Mouse (Mus musculus): ENCODE measurements around the gene Als2. TPM values are rescaled to one million over a fixed set of nuclear protein-coding genes. Genes with fewer than 3 reads are reported as not detected.

The Als2 gene
- polyA plus RNA-seq, 1 experiment from 2014 or later, result 3.4 TPM

DNA sequence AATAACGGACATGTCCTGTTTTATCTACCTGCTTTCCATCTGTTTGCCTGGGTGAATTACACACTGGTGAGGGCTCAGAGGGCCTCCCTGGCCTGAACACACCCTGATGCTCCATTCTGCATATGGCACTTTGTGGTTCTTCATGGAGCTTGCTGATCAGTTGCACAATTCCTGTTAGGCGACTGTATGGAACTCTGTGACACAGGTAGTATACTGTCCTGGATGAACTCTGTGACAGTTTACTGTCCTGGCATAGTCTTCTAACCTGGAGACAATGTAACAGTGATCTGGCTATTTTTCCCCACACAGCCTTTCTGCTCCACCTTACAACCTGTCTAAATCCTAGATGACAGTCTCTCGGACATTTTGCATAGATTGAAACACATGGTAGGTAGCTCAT, 77.9 kb downstream of the Als2 start:
- Histone ChIP-seq H3K36me3 (ENCODE audit: insufficient read depth, low read length) (no peaks in the 10 kb centered on the region), H3K4me1 (ENCODE audit: insufficient read depth, low read depth, low read length) (no peaks in the 10 kb centered on the region), H3K4me2 (replicated peaks; ENCODE audit: low read depth, low read length) (no peak overlapping the region), H3K27me3 (replicated peaks; ENCODE audit: insufficient read depth, low read length) (no peaks in the 10 kb centered on the region), H3K27ac (ENCODE audit: low read length) (no peak overlapping the region), H3K4me3 (ENCODE audit: low read depth, low read length) (no peak overlapping the region), H3K9me3 (ENCODE audit: low read length) (no peaks in the 10 kb centered on the region), H3K9ac (replicated peaks; ENCODE audit: low read depth) (no peak overlapping the region)
- no peak for ATAC-seq
- WGBS, result 88% methylated on average over 3 of the region's 3 CpGs
- no peak for TF ChIP-seq EP300 (IDR thresholded peaks at IDR 0.05)
- no peak for TF ChIP-seq CTCF (IDR thresholded peaks at IDR 0.05)
- DNase-seq (ENCODE audit: low spot score), result no peak

- Histone ChIP-seq H3K4me1 (ENCODE audit: insufficient read depth, low read depth, low read length) (no peaks in the 10 kb centered on the region), H3K4me2 (replicated peaks; ENCODE audit: low read depth, low read length) (no peak overlapping the region), H3K4me3 (ENCODE audit: low read depth, low read length) (no peak overlapping the region), H3K9ac (replicated peaks; ENCODE audit: low read depth) (no peak overlapping the region), H3K36me3 (ENCODE audit: insufficient read depth, low read length) (no peaks in the 10 kb centered on the region), H3K27ac (ENCODE audit: low read length) (no peak overlapping the region), H3K9me3 (ENCODE audit: low read length) (no peaks in the 10 kb centered on the region), H3K27me3 (replicated peaks; ENCODE audit: insufficient read depth, low read length) (no peaks in the 10 kb centered on the region)
- no peak for ATAC-seq
- no peak for DNase-seq (ENCODE audit: low spot score)
- TF ChIP-seq EP300 (IDR thresholded peaks at IDR 0.05) (no peak), CTCF (IDR thresholded peaks at IDR 0.05) (no peak)
- WGBS, result 65% methylated on average over 7 of the region's 7 CpGs
Observed at GRCm38 (mm10) chr1:59158498-59158897, 78.5 kb downstream of the Als2 start.

GRCm38 (mm10) chr1:59157846-59158245, 79.2 kb downstream of the Als2 start:
- no peak for DNase-seq (ENCODE audit: low spot score)
- no peaks in the 10 kb centered on the region for H3K9me3 ChIP-seq (ENCODE audit: low read length)
- no peak overlapping the region for H3K4me3 ChIP-seq (ENCODE audit: low read depth, low read length)
- H3K36me3 ChIP-seq (ENCODE audit: insufficient read depth, low read length), result no peaks in the 10 kb centered on the region
- TF ChIP-seq CTCF (IDR thresholded peaks at IDR 0.05) (no peak), EP300 (IDR thresholded peaks at IDR 0.05) (no peak)
- H3K9ac ChIP-seq (replicated peaks; ENCODE audit: low read depth), result no peak overlapping the region
- 82% methylated on average over 4 of the region's 4 CpGs for WGBS
- ATAC-seq, result no peak
- no peaks in the 10 kb centered on the region for H3K4me1 ChIP-seq (ENCODE audit: insufficient read depth, low read depth, low read length)
- H3K4me2 ChIP-seq (replicated peaks; ENCODE audit: low read depth, low read length), result no peak overlapping the region
- no peak overlapping the region for H3K27ac ChIP-seq (ENCODE audit: low read length)
- no peaks in the 10 kb centered on the region for H3K27me3 ChIP-seq (replicated peaks; ENCODE audit: insufficient read depth, low read length)

DNA sequence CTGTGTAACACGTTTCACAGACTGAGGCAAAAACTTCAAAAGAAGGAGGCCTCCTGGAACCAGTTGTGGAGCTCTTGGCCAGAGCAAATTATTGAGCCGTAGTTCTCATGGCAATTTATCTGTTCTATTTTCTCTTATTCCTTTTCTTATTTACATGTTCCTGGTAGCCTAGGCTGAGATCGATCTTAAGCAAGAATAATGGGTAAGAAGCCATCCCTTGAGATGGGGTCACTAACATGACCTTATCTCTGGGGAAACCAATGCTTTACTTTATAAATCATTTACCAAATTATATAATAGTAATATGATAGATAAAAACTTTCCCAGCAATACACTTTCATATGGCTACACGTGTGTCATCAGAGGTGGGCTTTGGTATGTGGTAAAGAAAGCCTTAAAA, 84.7 kb downstream of the Als2 start:
- ATAC-seq (no peak), DNase-seq (ENCODE audit: low spot score) (no peak)
- 76% methylated on average over 4 of the region's 4 CpGs for WGBS
- Histone ChIP-seq H3K4me1 (ENCODE audit: insufficient read depth, low read depth, low read length) (no peaks in the 10 kb centered on the region), H3K27me3 (replicated peaks; ENCODE audit: insufficient read depth, low read length) (no peaks in the 10 kb centered on the region), H3K9me3 (ENCODE audit: low read length) (no peaks in the 10 kb centered on the region), H3K4me2 (replicated peaks; ENCODE audit: low read depth, low read length) (no peak overlapping the region), H3K9ac (replicated peaks; ENCODE audit: low read depth) (no peak overlapping the region), H3K4me3 (ENCODE audit: low read depth, low read length) (no peak overlapping the region), H3K27ac (ENCODE audit: low read length) (no peak overlapping the region), H3K36me3 (ENCODE audit: insufficient read depth, low read length) (no peaks in the 10 kb centered on the region)
- TF ChIP-seq CTCF (IDR thresholded peaks at IDR 0.05) (no peak), EP300 (IDR thresholded peaks at IDR 0.05) (no peak)

DNA sequence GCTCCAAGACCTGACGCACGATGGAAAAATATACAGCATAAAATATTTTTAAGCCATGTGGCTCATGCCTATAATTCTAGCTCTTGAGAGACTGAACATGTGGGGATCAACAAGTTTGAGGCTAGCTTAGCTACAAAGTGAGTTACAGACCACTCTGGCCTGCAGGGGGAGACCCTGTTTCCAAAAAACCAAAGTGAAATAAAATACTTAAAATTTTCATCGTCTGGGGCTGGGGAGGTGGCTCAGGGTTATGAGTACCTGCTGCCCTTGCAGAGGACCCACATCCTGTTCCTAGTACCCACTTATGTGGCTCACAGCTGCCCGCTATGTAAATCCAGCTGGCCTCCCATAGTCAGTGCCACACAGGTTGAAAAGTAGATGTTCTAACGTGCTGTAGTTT, 86.5 kb downstream of the Als2 start:
- no peaks in the 10 kb centered on the region for H3K36me3 ChIP-seq (ENCODE audit: insufficient read depth, low read length)

GRCm38 (mm10) chr1:59144543-59144942, 92.5 kb downstream of the Als2 start:
- no peak for DNase-seq (ENCODE audit: low spot score)
- no peaks in the 10 kb centered on the region for H3K4me1 ChIP-seq (ENCODE audit: insufficient read depth, low read depth, low read length)
- no peak overlapping the region for H3K27ac ChIP-seq (ENCODE audit: low read length)
- H3K27me3 ChIP-seq (replicated peaks; ENCODE audit: insufficient read depth, low read length), result no peaks in the 10 kb centered on the region
- no peak overlapping the region for H3K4me3 ChIP-seq (ENCODE audit: low read depth, low read length)
- H3K36me3 ChIP-seq (ENCODE audit: insufficient read depth, low read length), result no peaks in the 10 kb centered on the region
- no peak overlapping the region for H3K9ac ChIP-seq (replicated peaks; ENCODE audit: low read depth)
- no peak for TF ChIP-seq EP300 (IDR thresholded peaks at IDR 0.05)
- TF ChIP-seq CTCF (IDR thresholded peaks at IDR 0.05), result peak; percentile 67
- H3K4me2 ChIP-seq (replicated peaks; ENCODE audit: low read depth, low read length), result no peak overlapping the region
- 71% methylated on average over 10 of the region's 10 CpGs for WGBS
- no peak for ATAC-seq
- no peaks in the 10 kb centered on the region for H3K9me3 ChIP-seq (ENCODE audit: low read length)

More for the DNA sequence above, 86.5 kb downstream of the Als2 start:
- no peak for TF ChIP-seq EP300 (IDR thresholded peaks at IDR 0.05)
- no peak for TF ChIP-seq CTCF (IDR thresholded peaks at IDR 0.05)
- Histone ChIP-seq H3K27ac (ENCODE audit: low read length) (no peak overlapping the region), H3K4me3 (ENCODE audit: low read depth, low read length) (no peak overlapping the region), H3K4me1 (ENCODE audit: insufficient read depth, low read depth, low read length) (no peaks in the 10 kb centered on the region), H3K4me2 (replicated peaks; ENCODE audit: low read depth, low read length) (no peak overlapping the region), H3K9ac (replicated peaks; ENCODE audit: low read depth) (no peak overlapping the region), H3K9me3 (ENCODE audit: low read length) (no peaks in the 10 kb centered on the region), H3K27me3 (replicated peaks; ENCODE audit: insufficient read depth, low read length) (no peaks in the 10 kb centered on the region)
- ATAC-seq (no peak), DNase-seq (ENCODE audit: low spot score) (no peak)
- 59% methylated on average over 5 of the region's 5 CpGs for WGBS

DNA sequence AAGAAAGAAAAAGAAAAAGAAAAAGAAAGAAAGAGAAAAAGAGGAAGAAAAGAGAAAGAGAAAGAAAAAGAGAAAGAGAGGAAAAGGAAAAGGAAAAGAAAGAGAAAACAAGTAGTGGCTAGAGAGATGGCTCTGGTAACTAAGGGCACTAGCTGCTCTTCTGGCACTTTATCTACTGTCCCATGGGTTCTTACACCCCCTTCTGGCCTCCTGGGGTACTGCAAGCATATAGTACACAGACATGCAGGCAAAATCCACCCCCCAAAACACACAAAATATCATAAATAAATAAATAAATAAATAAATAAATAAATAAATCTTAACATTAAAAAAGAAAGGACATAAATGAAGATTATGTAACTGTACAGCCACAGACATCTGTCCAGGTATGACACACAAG, 94.2 kb downstream of the Als2 start:
- peak; percentile 55; the same call in 1 of the 2 replicates for ATAC-seq
- peak; percentile 88 for TF ChIP-seq CTCF (IDR thresholded peaks at IDR 0.05)
- TF ChIP-seq EP300 (IDR thresholded peaks at IDR 0.05), result no peak
- Histone ChIP-seq H3K4me2 (replicated peaks; ENCODE audit: low read depth, low read length) (no peak overlapping the region), H3K27me3 (replicated peaks; ENCODE audit: insufficient read depth, low read length) (no peaks in the 10 kb centered on the region), H3K4me3 (ENCODE audit: low read depth, low read length) (no peak overlapping the region), H3K4me1 (ENCODE audit: insufficient read depth, low read depth, low read length) (no peaks in the 10 kb centered on the region), H3K27ac (ENCODE audit: low read length) (no peak overlapping the region), H3K9ac (replicated peaks; ENCODE audit: low read depth) (no peak overlapping the region), H3K9me3 (ENCODE audit: low read length) (no peaks in the 10 kb centered on the region), H3K36me3 (ENCODE audit: insufficient read depth, low read length) (no peaks in the 10 kb centered on the region)
- DNase-seq (ENCODE audit: low spot score), result peak; percentile 89

All from lung, postnatal 0 days (tissue).